Mouse (Mus musculus): ENCODE results near the gene Rpl36a-ps1. TPM values are rescaled to one million over a fixed set of nuclear protein-coding genes. Genes with fewer than 3 reads are reported as not detected.
A peak's percentile ranks its signal among the peaks of the same experiment; 100 is the strongest.
"Not testable (repeated sequence)": the region's sequence is repeated elsewhere in the genome, so short reads cannot be mapped to it uniquely, and the experiment has no call there.

The Rpl36a-ps1 gene
- not detected in 2 replicates for total RNA-seq (2014; rRNA removed)
- 0.90 TPM in 1 of 2 replicates, not detected in the other for polyA plus RNA-seq (2015; fragmentation: Nextera tagmentation; extraction: Ambion mirVana)

- H3K9me3 ChIP-seq (ENCODE audit: low read length): no peaks in the 10 kb centered on the region
- H3K27ac ChIP-seq (ENCODE audit: low read depth, low read length): no peak within 1 kb of the TSS
- H3K9ac ChIP-seq (replicated peaks; ENCODE audit: low read length, poor library complexity, severe bottlenecking): no peak within 1 kb of the TSS
- ATAC-seq (ENCODE audit: low FRiP score) (no peak), DNase-seq (ENCODE audit: low spot score) (no peak)
- H3K4me3 ChIP-seq (ENCODE audit: low read depth, low read length): no peak within 1 kb of the TSS
- WGBS: 81% methylated on average over 7 of the region's 7 CpGs
- no peaks in the 10 kb centered on the region for H3K4me1 ChIP-seq (ENCODE audit: insufficient read depth, low read length)
- TF ChIP-seq CTCF (IDR thresholded peaks at IDR 0.05): no peak
- no peaks in the 10 kb centered on the region for H3K36me3 ChIP-seq (ENCODE audit: insufficient read depth, low read length)
- no peak within 1 kb of the TSS for H3K4me2 ChIP-seq (ENCODE audit: low read depth, low read length, poor library complexity, severe bottlenecking)
- H3K27me3 ChIP-seq (ENCODE audit: insufficient read depth, low read length): no peaks in the 10 kb centered on the region
Observed at GRCm38 (mm10) chr14:98994218-98994617, at the start of gene Rpl36a-ps1. Gene Rpl36a-ps1 (minus strand): TSS chr14:98994318.

- no peaks in the 10 kb centered on the region for H3K9me3 ChIP-seq (ENCODE audit: low read length)
- no peak for DNase-seq (ENCODE audit: low spot score)
- 44% methylated on average over 1 of the region's 1 CpGs for WGBS
- no peak for ATAC-seq (ENCODE audit: low FRiP score)
- H3K36me3 ChIP-seq (ENCODE audit: insufficient read depth, low read length): peaks cover 4% of the 10 kb centered on the region; the same call in 1 of the 2 replicates
- peaks cover 12% of the 10 kb centered on the region; the same call in 1 of the 2 replicates for H3K4me1 ChIP-seq (ENCODE audit: insufficient read depth, low read length)
- TF ChIP-seq CTCF (IDR thresholded peaks at IDR 0.05): no peak
- H3K4me3 ChIP-seq (ENCODE audit: low read depth, low read length): no peak overlapping the region
- H3K27ac ChIP-seq (ENCODE audit: low read depth, low read length): no peak overlapping the region
- H3K27me3 ChIP-seq (ENCODE audit: insufficient read depth, low read length): no peaks in the 10 kb centered on the region
- peak overlapping the region; percentile 31 for H3K4me2 ChIP-seq (ENCODE audit: low read depth, low read length, poor library complexity, severe bottlenecking)
- H3K9ac ChIP-seq (replicated peaks; ENCODE audit: low read length, poor library complexity, severe bottlenecking): 0 out of 2 replicates have a peak overlapping the region, but pooled peaks have one; percentile 4
Observed at GRCm38 (mm10) chr14:99043499-99043898, 49.4 kb upstream of the Rpl36a-ps1 start.

- WGBS: 74% methylated on average over 4 of the region's 4 CpGs
- H3K27ac ChIP-seq (ENCODE audit: low read depth, low read length): no peak overlapping the region
- ATAC-seq (ENCODE audit: low FRiP score) (no peak), DNase-seq (ENCODE audit: low spot score) (no peak)
- H3K4me2 ChIP-seq (ENCODE audit: low read depth, low read length, poor library complexity, severe bottlenecking): no peak overlapping the region
- H3K4me3 ChIP-seq (ENCODE audit: low read depth, low read length): no peak overlapping the region
- no peak overlapping the region for H3K9ac ChIP-seq (replicated peaks; ENCODE audit: low read length, poor library complexity, severe bottlenecking)
- peaks cover 12% of the 10 kb centered on the region; the same call in 1 of the 2 replicates for H3K4me1 ChIP-seq (ENCODE audit: insufficient read depth, low read length)
- peaks cover 4% of the 10 kb centered on the region; the same call in 1 of the 2 replicates for H3K36me3 ChIP-seq (ENCODE audit: insufficient read depth, low read length)
- TF ChIP-seq CTCF (IDR thresholded peaks at IDR 0.05): no peak
- H3K27me3 ChIP-seq (ENCODE audit: insufficient read depth, low read length): no peaks in the 10 kb centered on the region
- H3K9me3 ChIP-seq (ENCODE audit: low read length): no peaks in the 10 kb centered on the region
Observed at GRCm38 (mm10) chr14:99041416-99041815, 47.3 kb upstream of the Rpl36a-ps1 start.

GRCm38 (mm10) chr14:99039308-99039707 is 45.2 kb upstream of the Rpl36a-ps1 start:
- 62% methylated on average over 5 of the region's 5 CpGs for WGBS
- H3K4me1 ChIP-seq (ENCODE audit: insufficient read depth, low read length); H3K9ac ChIP-seq (replicated peaks; ENCODE audit: low read length, poor library complexity, severe bottlenecking): not testable (repeated sequence)

GRCm38 (mm10) chr14:99037703-99038102 is 43.6 kb upstream of the Rpl36a-ps1 start:
- Histone ChIP-seq H3K27ac (ENCODE audit: low read depth, low read length) (no peak overlapping the region), H3K9me3 (ENCODE audit: low read length) (no peaks in the 10 kb centered on the region), H3K27me3 (ENCODE audit: insufficient read depth, low read length) (no peaks in the 10 kb centered on the region), H3K4me3 (ENCODE audit: low read depth, low read length) (no peak overlapping the region), H3K4me1 (ENCODE audit: insufficient read depth, low read length) (no peaks in the 10 kb centered on the region), H3K36me3 (ENCODE audit: insufficient read depth, low read length) (peaks cover 4% of the 10 kb centered on the region; the same call in 1 of the 2 replicates), H3K4me2 (ENCODE audit: low read depth, low read length, poor library complexity, severe bottlenecking) (no peak overlapping the region), H3K9ac (replicated peaks; ENCODE audit: low read length, poor library complexity, severe bottlenecking) (no peak overlapping the region)
- WGBS: 79% methylated on average over 2 of the region's 2 CpGs
- DNase-seq (ENCODE audit: low spot score): no peak
- ATAC-seq (ENCODE audit: low FRiP score): no peak
- no peak for TF ChIP-seq CTCF (IDR thresholded peaks at IDR 0.05)

More at GRCm38 (mm10) chr14:99039308-99039707, 45.2 kb upstream of the Rpl36a-ps1 start:
- not testable (repeated sequence) for H3K9me3 ChIP-seq (ENCODE audit: low read length); H3K36me3 ChIP-seq (ENCODE audit: insufficient read depth, low read length); H3K4me3 ChIP-seq (ENCODE audit: low read depth, low read length); DNase-seq (ENCODE audit: low spot score); H3K4me2 ChIP-seq (ENCODE audit: low read depth, low read length, poor library complexity, severe bottlenecking); H3K27ac ChIP-seq (ENCODE audit: low read depth, low read length); H3K27me3 ChIP-seq (ENCODE audit: insufficient read depth, low read length); ATAC-seq (ENCODE audit: low FRiP score)

GRCm38 (mm10) chr14:99036039-99036438 is 41.9 kb upstream of the Rpl36a-ps1 start:
- 81% methylated on average over 4 of the region's 4 CpGs for WGBS

GRCm38 (mm10) chr14:99034851-99035250 is 40.7 kb upstream of the Rpl36a-ps1 start:
- H3K9ac ChIP-seq (replicated peaks; ENCODE audit: low read length, poor library complexity, severe bottlenecking); ATAC-seq (ENCODE audit: low FRiP score); H3K4me3 ChIP-seq (ENCODE audit: low read depth, low read length); H3K27me3 ChIP-seq (ENCODE audit: insufficient read depth, low read length); H3K4me2 ChIP-seq (ENCODE audit: low read depth, low read length, poor library complexity, severe bottlenecking); H3K36me3 ChIP-seq (ENCODE audit: insufficient read depth, low read length); H3K27ac ChIP-seq (ENCODE audit: low read depth, low read length); DNase-seq (ENCODE audit: low spot score); H3K9me3 ChIP-seq (ENCODE audit: low read length); H3K4me1 ChIP-seq (ENCODE audit: insufficient read depth, low read length): not testable (repeated sequence)
- 96% methylated on average over 8 of the region's 8 CpGs for WGBS

More at GRCm38 (mm10) chr14:99036039-99036438, 41.9 kb upstream of the Rpl36a-ps1 start:
- Histone ChIP-seq H3K9me3 (ENCODE audit: low read length) (no peaks in the 10 kb centered on the region), H3K36me3 (ENCODE audit: insufficient read depth, low read length) (peaks cover 4% of the 10 kb centered on the region; the same call in 1 of the 2 replicates), H3K4me1 (ENCODE audit: insufficient read depth, low read length) (no peaks in the 10 kb centered on the region), H3K4me3 (ENCODE audit: low read depth, low read length) (no peak overlapping the region), H3K27ac (ENCODE audit: low read depth, low read length) (no peak overlapping the region), H3K4me2 (ENCODE audit: low read depth, low read length, poor library complexity, severe bottlenecking) (no peak overlapping the region), H3K9ac (replicated peaks; ENCODE audit: low read length, poor library complexity, severe bottlenecking) (no peak overlapping the region), H3K27me3 (ENCODE audit: insufficient read depth, low read length) (no peaks in the 10 kb centered on the region)
- no peak for TF ChIP-seq CTCF (IDR thresholded peaks at IDR 0.05)
- ATAC-seq (ENCODE audit: low FRiP score): no peak
- DNase-seq (ENCODE audit: low spot score): no peak

All from midbrain, postnatal 0 days (tissue).